Mouse (Mus musculus) testis, adult 2 months (tissue): ENCODE data around the gene Xpnpep1. TPM values are rescaled to one million over a fixed set of nuclear protein-coding genes. Genes with fewer than 3 reads are reported as not detected.
A peak's percentile ranks its signal among the peaks of the same experiment; 100 is the strongest.

Source experiments
- H3K27ac ChIP-seq: fragments of 200-500 bp; 2 replicates; pipeline ENCODE4 v1.5.1; 2012; ENCODE audit warnings: low read depth, low read length; ENCODE audit not compliant: control insufficient read depth, insufficient read depth
- H3K27me3 ChIP-seq: fragments of 200-500 bp; 2 replicates; pipeline ENCODE4 v1.6.1; 2012; ENCODE audit warnings: mild to moderate bottlenecking, low read length, moderate library complexity; ENCODE audit not compliant: control insufficient read depth, insufficient read depth
- H3K36me3 ChIP-seq: fragments of 200-500 bp; 2 replicates; pipeline ENCODE4 v1.6.1; 2012; ENCODE audit warnings: mild to moderate bottlenecking, low read length; ENCODE audit not compliant: control insufficient read depth, insufficient read depth
- H3K4me1 ChIP-seq: fragments of 200-500 bp; 2 replicates; pipeline ENCODE4 v1.6.1; 2012; ENCODE audit warnings: low read length; ENCODE audit not compliant: control insufficient read depth, insufficient read depth
- H3K4me3 ChIP-seq: fragments of 200-500 bp; 2 replicates; pipeline ENCODE4 v1.5.1; 2012; ENCODE audit warnings: low read depth, mild to moderate bottlenecking, low read length, moderate library complexity, mixed read lengths; ENCODE audit not compliant: control insufficient read depth
- CTCF ChIP-seq: fragments of 200-500 bp; IDR thresholded peaks from 2 replicates; pipeline ENCODE4 v1.5.1; 2012; ENCODE audit warnings: low read depth, mild to moderate bottlenecking, inconsistent platforms, low read length, moderate library complexity; ENCODE audit not compliant: control insufficient read depth, insufficient read depth, insufficient replicate concordance
- POLR2A ChIP-seq: fragments of 200-500 bp; IDR thresholded peaks from 2 replicates; pipeline ENCODE4 v1.6.1; 2012; ENCODE audit warnings: low read depth, mild to moderate bottlenecking, inconsistent platforms, low read length, moderate library complexity; ENCODE audit not compliant: control insufficient read depth
- polyA plus RNA-seq: library from polyadenylated mRNA; depleted of rRNA; stranded (reverse); fragments of >200 nt; gene quantifications from 2 replicates; pipeline ENCODE4 v1.2.3, GENCODE M21; 2012

The Xpnpep1 gene
- polyA plus RNA-seq, 1 experiment = 141 TPM

- no peak overlapping the region; the same call in 1 of the 2 replicates for H3K4me3 ChIP-seq
- H3K4me1 ChIP-seq = peaks cover 7% of the 10 kb centered on the region
- TF ChIP-seq POLR2A (no peak), CTCF (no peak)
- no peaks in the 10 kb centered on the region for H3K36me3 ChIP-seq
- no peaks in the 10 kb centered on the region for H3K27me3 ChIP-seq
- H3K27ac ChIP-seq = peak overlapping the region; percentile 82
Measured at GRCm38 (mm10) chr19:53051288-53051985, 11.4 kb upstream of the Xpnpep1 start.

- Histone ChIP-seq H3K4me3 (no peak overlapping the region), H3K4me1 (peaks cover 7% of the 10 kb centered on the region), H3K36me3 (no peaks in the 10 kb centered on the region), H3K27ac (no peak overlapping the region), H3K27me3 (no peaks in the 10 kb centered on the region)
- no peak for TF ChIP-seq POLR2A
- peak; percentile 16; the same call in 1 of the 2 replicates for TF ChIP-seq CTCF
Measured at GRCm38 (mm10) chr19:53050100-53050499, 10.1 kb upstream of the Xpnpep1 start.

- H3K36me3 ChIP-seq = no peaks in the 10 kb centered on the region
- no peak overlapping the region for H3K4me3 ChIP-seq
- H3K27me3 ChIP-seq = no peaks in the 10 kb centered on the region
- peaks cover 9% of the 10 kb centered on the region for H3K4me1 ChIP-seq
- TF ChIP-seq POLR2A (no peak), CTCF (no peak)
- H3K27ac ChIP-seq = no peak overlapping the region
Measured at GRCm38 (mm10) chr19:53047208-53047607, 7.2 kb upstream of the Xpnpep1 start.

- no peak overlapping the region for H3K27ac ChIP-seq
- H3K4me1 ChIP-seq = peaks cover 12% of the 10 kb centered on the region
- TF ChIP-seq CTCF (no peak), POLR2A (no peak)
- H3K27me3 ChIP-seq = no peaks in the 10 kb centered on the region
- H3K4me3 ChIP-seq = peak overlapping the region; percentile 36
- no peaks in the 10 kb centered on the region for H3K36me3 ChIP-seq
Measured at GRCm38 (mm10) chr19:53043423-53044125, 3.6 kb upstream of the Xpnpep1 start.

GRCm38 (mm10) chr19:53041570-53041969, 1.6 kb upstream of the Xpnpep1 start:
- Histone ChIP-seq H3K27ac (no peak overlapping the region), H3K27me3 (no peaks in the 10 kb centered on the region), H3K4me1 (peaks cover 24% of the 10 kb centered on the region), H3K4me3 (peak overlapping the region; percentile 28), H3K36me3 (no peaks in the 10 kb centered on the region)
- TF ChIP-seq CTCF = no peak

- Histone ChIP-seq H3K36me3 (no peaks in the 10 kb centered on the region), H3K4me1 (peaks cover 24% of the 10 kb centered on the region), H3K4me3 (peak overlapping the region; percentile 80), H3K27ac (no peak overlapping the region; the same call in 1 of the 2 replicates), H3K27me3 (no peaks in the 10 kb centered on the region)
- TF ChIP-seq POLR2A (no peak), CTCF (no peak)
Measured at GRCm38 (mm10) chr19:53041133-53041510, 1.1 kb upstream of the Xpnpep1 start.

GRCm38 (mm10) chr19:53039090-53039489, 924 bp downstream of the Xpnpep1 start:
- Histone ChIP-seq H3K36me3 (no peaks in the 10 kb centered on the region), H3K4me1 (peaks cover 26% of the 10 kb centered on the region), H3K27me3 (no peaks in the 10 kb centered on the region), H3K4me3 (peak overlapping the region; percentile 94), H3K27ac (peak overlapping the region; percentile 85)
- TF ChIP-seq CTCF (no peak), POLR2A (peak; percentile 33; the same call in 1 of the 2 replicates)
